Mouse (Mus musculus) liver, embryonic 11.5 days (tissue): Measurements from ENCODE around the gene B3galt1. TPM values are rescaled to one million over a fixed set of nuclear protein-coding genes. Genes with fewer than 3 reads are reported as not detected.

Experiments
- ATAC-seq: fragments of 200-750 bp; cut with Nextera tagmentation; replicated peaks from 2 replicates; pipeline ENCODE4 v1.8.0; 2017; ENCODE audit warnings: moderate number of reproducible peaks, mild to moderate bottlenecking, moderate TSS enrichment, moderate library complexity; ENCODE audit not compliant: low FRiP score
- DNase-seq: peaks from one replicate; pipeline ENCODE4 v3.0.0-alpha.2; 2017; ENCODE audit warnings: low spot score
- H3K27ac ChIP-seq: fragments of 300-500 bp; sonication (generic); 2 replicates; pipeline ENCODE4 v1.5.1; 2014; ENCODE audit warnings: mild to moderate bottlenecking, low read depth, low read length, control low read depth
- H3K27me3 ChIP-seq: fragments of 300-500 bp; sonication (generic); replicated peaks from 2 replicates; pipeline ENCODE4 v1.6.1; 2014; ENCODE audit warnings: low read length, mixed read lengths; ENCODE audit not compliant: control insufficient read depth, insufficient read depth
- H3K36me3 ChIP-seq: fragments of 300-500 bp; sonication (generic); 2 replicates; pipeline ENCODE4 v1.6.1; 2014; ENCODE audit warnings: mild to moderate bottlenecking, low read length, moderate library complexity, mixed read lengths; ENCODE audit not compliant: control insufficient read depth, insufficient read depth
- H3K4me1 ChIP-seq: fragments of 300-500 bp; sonication (generic); replicated peaks from 2 replicates; pipeline ENCODE4 v1.6.1; 2014; ENCODE audit warnings: low read length, mixed read lengths; ENCODE audit not compliant: control insufficient read depth, insufficient read depth
- H3K4me2 ChIP-seq: fragments of 300-500 bp; sonication (generic); 2 replicates; pipeline ENCODE4 v1.6.1; 2014; ENCODE audit warnings: mild to moderate bottlenecking, control low read depth, moderate library complexity
- H3K4me3 ChIP-seq: fragments of 300-500 bp; sonication (generic); 2 replicates; pipeline ENCODE4 v1.5.1; 2014; ENCODE audit warnings: low read depth, low read length, control low read depth
- H3K9ac ChIP-seq: fragments of 300-500 bp; sonication (generic); 2 replicates; pipeline ENCODE4 v1.6.1; 2014; ENCODE audit warnings: low read depth, low read length, control low read depth
- H3K9me3 ChIP-seq: fragments of 300-500 bp; sonication (generic); 2 replicates; pipeline ENCODE4 v1.6.1; 2016; ENCODE audit warnings: low read length, inconsistent platforms, mixed read lengths; ENCODE audit not compliant: control insufficient read depth
- WGBS: fragments of 180-500 bp; shearing (Covaris S2); extraction: QIAGEN DNeasy Blood & Tissue Kit; methylation state at CpG from one replicate; pipeline ENCODE4 v1.1.7; 2014; 5-methylcytosine and 5-hydroxymethylcytosine counted together
- polyA plus RNA-seq: library from polyadenylated mRNA; unstranded; fragments of >200 nt; fragmentation: Nextera tagmentation; extraction: Ambion mirVana; gene quantifications from 2 replicates; pipeline ENCODE4 v1.2.1, GENCODE M21; 2014

The B3galt1 gene
- 0.75 and 1.5 TPM in 2 replicates for polyA plus RNA-seq

- H3K4me3 ChIP-seq, result peak within 1 kb of the TSS; percentile 52
- ATAC-seq, result peak; percentile 83
- no peaks in the 10 kb centered on the region for H3K36me3 ChIP-seq
- H3K27me3 ChIP-seq, result peaks cover 30% of the 10 kb centered on the region
- no peaks in the 10 kb centered on the region for H3K4me1 ChIP-seq
- H3K27ac ChIP-seq, result no peak within 1 kb of the TSS
- H3K9me3 ChIP-seq, result no peaks in the 10 kb centered on the region
- no peak within 1 kb of the TSS for H3K9ac ChIP-seq
- H3K4me2 ChIP-seq, result peak within 1 kb of the TSS; percentile 72
- peak; percentile 75 for DNase-seq
- under 1% methylated on average over 74 of the region's 83 CpGs for WGBS
Measured at GRCm38 (mm10) chr2:67565480-67566331, at the start of gene B3galt1. Gene B3galt1, plus strand, starts transcription at chr2:67565871.

GRCm38 (mm10) chr2:67516405-67516804 is 49.3 kb upstream of the B3galt1 start:
- Histone ChIP-seq H3K4me2 (no peak overlapping the region), H3K27ac (no peak overlapping the region), H3K9me3 (no peaks in the 10 kb centered on the region)

GRCm38 (mm10) chr2:67535347-67535746 is 30.3 kb upstream of the B3galt1 start:
- ATAC-seq (no peak), DNase-seq (no peak)
- H3K27me3 ChIP-seq, result no peaks in the 10 kb centered on the region
- no peak overlapping the region for H3K4me2 ChIP-seq
- H3K36me3 ChIP-seq, result no peaks in the 10 kb centered on the region
- no peak overlapping the region for H3K27ac ChIP-seq
- H3K4me3 ChIP-seq, result no peak overlapping the region
- WGBS, result 90% methylated on average over 2 of the region's 2 CpGs
- no peaks in the 10 kb centered on the region for H3K9me3 ChIP-seq
- no peak overlapping the region for H3K9ac ChIP-seq
- H3K4me1 ChIP-seq, result no peaks in the 10 kb centered on the region

More at GRCm38 (mm10) chr2:67516405-67516804, 49.3 kb upstream of the B3galt1 start:
- 84% methylated on average over 7 of the region's 7 CpGs for WGBS
- Histone ChIP-seq H3K27me3 (no peaks in the 10 kb centered on the region), H3K4me3 (no peak overlapping the region), H3K9ac (no peak overlapping the region), H3K4me1 (no peaks in the 10 kb centered on the region), H3K36me3 (no peaks in the 10 kb centered on the region)
- DNase-seq, result no peak
- ATAC-seq, result no peak

DNA sequence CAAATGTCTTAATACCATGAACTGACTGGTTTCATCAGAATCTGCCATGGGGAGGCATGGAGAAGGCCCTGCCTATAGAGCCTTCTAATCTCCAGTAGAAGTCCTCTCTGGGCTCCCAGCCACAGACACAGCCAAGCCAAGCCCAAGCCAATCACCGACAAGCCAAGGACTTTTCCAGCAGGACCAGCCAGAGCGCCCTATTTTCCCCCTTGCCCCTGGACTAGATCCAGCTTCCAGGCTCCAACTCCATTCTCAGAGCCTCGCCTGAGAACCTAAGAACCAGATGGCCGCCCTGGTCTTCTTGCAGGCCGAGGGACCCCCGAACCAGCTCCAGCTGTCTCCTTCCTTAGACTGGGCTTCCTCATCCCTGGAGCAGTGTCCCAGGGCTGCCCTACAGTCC is 26.2 kb upstream of the B3galt1 start:
- Histone ChIP-seq H3K27me3 (no peaks in the 10 kb centered on the region), H3K36me3 (no peaks in the 10 kb centered on the region), H3K9ac (no peak overlapping the region), H3K4me1 (no peaks in the 10 kb centered on the region), H3K9me3 (no peaks in the 10 kb centered on the region), H3K27ac (no peak overlapping the region), H3K4me3 (no peak overlapping the region), H3K4me2 (no peak overlapping the region)
- DNase-seq (no peak), ATAC-seq (no peak)
- WGBS, result 81% methylated on average over 6 of the region's 6 CpGs

- DNase-seq (no peak), ATAC-seq (no peak)
- H3K36me3 ChIP-seq, result no peaks in the 10 kb centered on the region
- no peak overlapping the region for H3K27ac ChIP-seq
- H3K4me1 ChIP-seq, result no peaks in the 10 kb centered on the region
- no peaks in the 10 kb centered on the region for H3K27me3 ChIP-seq
- no peak overlapping the region for H3K9ac ChIP-seq
- H3K4me2 ChIP-seq, result no peak overlapping the region
- H3K4me3 ChIP-seq, result no peak overlapping the region
- H3K9me3 ChIP-seq, result no peaks in the 10 kb centered on the region
- 81% methylated on average over 11 of the region's 11 CpGs for WGBS
Measured at GRCm38 (mm10) chr2:67541957-67542696, 23.5 kb upstream of the B3galt1 start.

DNA sequence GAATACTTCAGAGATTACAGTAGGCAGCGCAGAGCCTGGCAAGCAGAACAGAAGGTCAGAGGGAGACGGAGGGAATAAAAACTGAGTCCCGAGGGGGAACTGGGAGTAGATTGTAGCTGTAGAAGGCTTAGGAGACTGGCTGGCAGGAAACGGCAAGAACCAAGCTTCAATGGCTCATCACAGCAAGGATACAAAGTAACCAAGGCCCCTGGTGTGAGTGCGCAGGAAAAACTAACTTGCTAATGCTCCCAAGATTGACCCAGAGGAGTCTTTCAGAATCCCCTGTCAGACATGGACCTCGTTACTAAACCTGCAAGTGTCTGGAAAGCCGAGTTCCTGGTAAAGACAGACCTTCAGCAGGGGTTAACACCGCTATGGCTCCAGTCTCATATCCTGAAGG is 21.2 kb upstream of the B3galt1 start:
- Histone ChIP-seq H3K36me3 (no peaks in the 10 kb centered on the region), H3K9me3 (no peaks in the 10 kb centered on the region), H3K27ac (no peak overlapping the region), H3K27me3 (no peaks in the 10 kb centered on the region), H3K4me1 (no peaks in the 10 kb centered on the region), H3K4me2 (no peak overlapping the region), H3K9ac (no peak overlapping the region), H3K4me3 (no peak overlapping the region)
- DNase-seq (no peak), ATAC-seq (no peak)
- WGBS, result 71% methylated on average over 8 of the region's 8 CpGs

DNA sequence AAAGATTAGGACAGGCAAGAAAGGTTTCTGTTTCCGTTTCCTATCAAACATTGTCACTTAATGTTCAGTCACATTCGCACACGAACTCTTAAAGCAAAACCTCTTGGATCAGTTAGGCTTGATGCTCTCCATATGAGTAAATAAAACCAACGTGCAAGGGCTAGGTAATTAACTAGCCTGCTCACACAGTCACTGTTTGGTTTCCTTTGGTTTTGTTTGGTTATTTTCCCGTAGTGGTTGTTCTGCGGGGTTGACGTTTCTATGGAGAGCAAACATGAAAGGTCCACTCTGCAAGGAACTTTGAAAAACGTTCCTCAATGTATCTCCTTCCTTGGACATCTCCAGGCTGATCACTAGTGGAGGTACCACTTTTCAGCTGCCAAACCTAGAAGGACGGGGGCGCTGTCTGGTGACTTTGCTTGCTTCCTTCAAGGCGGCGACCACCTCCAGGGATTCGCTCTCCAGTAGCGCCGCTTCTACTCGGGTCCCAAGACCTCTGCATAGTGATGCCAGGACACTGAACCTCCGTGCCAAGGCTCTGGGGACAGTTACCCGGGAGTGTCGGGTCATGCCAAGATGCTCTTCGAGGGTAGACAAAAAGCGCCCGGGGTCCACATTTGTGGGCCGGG is 706 bp upstream of the B3galt1 start:
- ATAC-seq, result peak; percentile 30
- H3K9ac ChIP-seq, result no peak overlapping the region
- DNase-seq, result no peak

GRCm38 (mm10) chr2:67566566-67566965 is 895 bp downstream of the B3galt1 start:
- H3K4me3 ChIP-seq, result peak overlapping the region; percentile 52
- no peak overlapping the region for H3K27ac ChIP-seq
- no peaks in the 10 kb centered on the region for H3K36me3 ChIP-seq
- peak overlapping the region; percentile 72 for H3K4me2 ChIP-seq
- H3K4me1 ChIP-seq, result no peaks in the 10 kb centered on the region
- ATAC-seq (no peak), DNase-seq (peak; percentile 33)
- peaks cover 30% of the 10 kb centered on the region for H3K27me3 ChIP-seq
- WGBS, result 6% methylated on average over 12 of the region's 12 CpGs
- H3K9ac ChIP-seq, result no peak overlapping the region
- no peaks in the 10 kb centered on the region for H3K9me3 ChIP-seq

More for the DNA sequence above, 706 bp upstream of the B3galt1 start:
- Histone ChIP-seq H3K9me3 (no peaks in the 10 kb centered on the region), H3K4me2 (peak overlapping the region; percentile 72), H3K36me3 (no peaks in the 10 kb centered on the region), H3K4me1 (no peaks in the 10 kb centered on the region), H3K4me3 (peak overlapping the region; percentile 52), H3K27me3 (peaks cover 30% of the 10 kb centered on the region), H3K27ac (no peak overlapping the region)
- 5% methylated on average over 23 of the region's 23 CpGs for WGBS
